Mouse (Mus musculus): ENCODE data around the gene Camkk2. TPM values are rescaled to one million over a fixed set of nuclear protein-coding genes. Genes with fewer than 3 reads are reported as not detected.

The Camkk2 gene
- total RNA-seq, 2 experiments from 2014 or later = 182 to 192 TPM

GRCm38 (mm10) chr5:122786035-122786819, 7.0 kb upstream of the Camkk2 start:
- no peak for DNase-seq (ENCODE audit: extremely low spot score in 1 of 2, low spot score in 2 of 2)

GRCm38 (mm10) chr5:122783726-122784406, 4.7 kb upstream of the Camkk2 start:
- no peak for DNase-seq (ENCODE audit: extremely low spot score in 1 of 2, low spot score in 2 of 2)
- intact Hi-C loops (cut with DNase I) = no loop called here

More at GRCm38 (mm10) chr5:122786035-122786819, 7.0 kb upstream of the Camkk2 start:
- intact Hi-C loops (cut with DNase I) = no loop called here

GRCm38 (mm10) chr5:122782066-122782465, 2.9 kb upstream of the Camkk2 start:
- intact Hi-C loops (cut with DNase I) = no loop called here
- no peak for DNase-seq (ENCODE audit: extremely low spot score in 1 of 2, low spot score in 2 of 2)

GRCm38 (mm10) chr5:122780791-122781432, 1.7 kb upstream of the Camkk2 start:
- no peak for DNase-seq (ENCODE audit: extremely low spot score in 1 of 2, low spot score in 2 of 2)
- intact Hi-C loops (cut with DNase I) = no loop called here

- intact Hi-C loops (cut with DNase I) = no loop called here
- DNase-seq (ENCODE audit: extremely low spot score in 1 of 2, low spot score in 2 of 2) = peak in 1 of 2 experiments; percentile 58
Measured at GRCm38 (mm10) chr5:122778231-122779226, 680 bp downstream of the Camkk2 start.

- no peak for DNase-seq (ENCODE audit: extremely low spot score in 1 of 2, low spot score in 2 of 2)
- intact Hi-C loops (cut with DNase I) = no loop called here
Measured at GRCm38 (mm10) chr5:122777322-122777721, 1.9 kb downstream of the Camkk2 start.

- DNase-seq (ENCODE audit: extremely low spot score in 1 of 2, low spot score in 2 of 2) = peak in 1 of 2 experiments; percentile 59
Measured at GRCm38 (mm10) chr5:122775646-122776286, 3.4 kb downstream of the Camkk2 start.

GRCm38 (mm10) chr5:122774743-122775611, 4.2 kb downstream of the Camkk2 start:
- peak in 1 of 2 experiments; percentile 48 for DNase-seq (ENCODE audit: extremely low spot score in 1 of 2, low spot score in 2 of 2)
- intact Hi-C loops (cut with DNase I) = no loop called here

More at GRCm38 (mm10) chr5:122775646-122776286, 3.4 kb downstream of the Camkk2 start:
- intact Hi-C loops (cut with DNase I) = no loop called here

- DNase-seq (ENCODE audit: extremely low spot score in 1 of 2, low spot score in 2 of 2) = no peak
- intact Hi-C loops (cut with DNase I) = no loop called here
Measured at GRCm38 (mm10) chr5:122773756-122774155, 5.5 kb downstream of the Camkk2 start.

GRCm38 (mm10) chr5:122771428-122771827, 7.8 kb downstream of the Camkk2 start:
- DNase-seq (ENCODE audit: extremely low spot score in 1 of 2, low spot score in 2 of 2) = no peak
- intact Hi-C loops (cut with DNase I) = no loop called here

- DNase-seq (ENCODE audit: extremely low spot score in 1 of 2, low spot score in 2 of 2) = peak in 1 of 2 experiments; percentile 73
- intact Hi-C loops (cut with DNase I) = no loop called here
Measured at GRCm38 (mm10) chr5:122770806-122771261, 8.4 kb downstream of the Camkk2 start.

GRCm38 (mm10) chr5:122770304-122770703, 8.9 kb downstream of the Camkk2 start:
- intact Hi-C loops (cut with DNase I) = no loop called here
- no peak for DNase-seq (ENCODE audit: extremely low spot score in 1 of 2, low spot score in 2 of 2)

- no peak for DNase-seq (ENCODE audit: extremely low spot score in 1 of 2, low spot score in 2 of 2)
- intact Hi-C loops (cut with DNase I) = no loop called here
Measured at GRCm38 (mm10) chr5:122769101-122769568, 10.1 kb downstream of the Camkk2 start.

- intact Hi-C loops (cut with DNase I) = no loop called here
- DNase-seq (ENCODE audit: extremely low spot score in 1 of 2, low spot score in 2 of 2) = no peak
Measured at GRCm38 (mm10) chr5:122767283-122767682, 11.9 kb downstream of the Camkk2 start.

- peak in 1 of 2 experiments; percentile 76 for DNase-seq (ENCODE audit: extremely low spot score in 1 of 2, low spot score in 2 of 2)
Measured at GRCm38 (mm10) chr5:122764032-122764464, 15.2 kb downstream of the Camkk2 start.

GRCm38 (mm10) chr5:122763271-122764031, 15.8 kb downstream of the Camkk2 start:
- DNase-seq (ENCODE audit: extremely low spot score in 1 of 2, low spot score in 2 of 2) = no peak
- intact Hi-C loops (cut with DNase I) = no loop called here

More at GRCm38 (mm10) chr5:122764032-122764464, 15.2 kb downstream of the Camkk2 start:
- intact Hi-C loops (cut with DNase I) = no loop called here
